Mouse (Mus musculus) CH12.LX (cell line): ENCODE data around the gene Atp8a2. TPM values are rescaled to one million over a fixed set of nuclear protein-coding genes. Genes with fewer than 3 reads are reported as not detected.

ENCODE experiments used
- DNase-seq: peaks from one replicate; pipeline ENCODE4 v3.0.0-alpha.2; 2013; ENCODE audit errors: extremely low read depth
- H3K27ac ChIP-seq: 2 replicates; pipeline ENCODE4 v1.5.1; 2012; ENCODE audit warnings: low read depth, mild to moderate bottlenecking, control low read depth, moderate library complexity; ENCODE audit not compliant: insufficient read depth
- H3K27me3 ChIP-seq: replicated peaks from 2 replicates; pipeline ENCODE3; 2012; ENCODE audit warnings: inconsistent platforms
- H3K36me3 ChIP-seq, 2 experiments: replicated peaks in 1 of 2; 2 replicates each; pipeline versions ENCODE3 to v1.6.1; 2012; ENCODE audit warnings: inconsistent platforms in 1 of 2, low read length in 1 of 2, mild to moderate bottlenecking in 1 of 2, mixed read lengths in 1 of 2, moderate library complexity in 1 of 2; ENCODE audit not compliant: control insufficient read depth in 1 of 2, insufficient read depth in 1 of 2
- H3K4me1 ChIP-seq, 2 experiments: 2 replicates each; pipeline ENCODE4 v1.6.1; 2012; ENCODE audit warnings: inconsistent platforms in 1 of 2, moderate library complexity in 1 of 2; ENCODE audit not compliant: insufficient read depth in 2 of 2, control insufficient read depth in 1 of 2
- H3K4me2 ChIP-seq: 2 replicates; pipeline ENCODE4 v1.6.1; 2012; ENCODE audit warnings: low read depth, mild to moderate bottlenecking, control low read depth; ENCODE audit not compliant: poor library complexity, insufficient read depth, severe bottlenecking
- H3K4me3 ChIP-seq, 3 experiments: fragments of 150-350 bp in 1 of 3; sonication (generic) in 1 of 3; replicated peaks in 1 of 3; 2 replicates each; pipeline versions ENCODE3 to v1.5.1; 2011 to 2012; ENCODE audit warnings: low read depth in 2 of 3, low read length in 2 of 3, mild to moderate bottlenecking in 2 of 3, moderate library complexity in 2 of 3, control low read depth in 1 of 3, improper control_type of control experiment in 1 of 3, inconsistent platforms in 1 of 3, mixed read lengths in 1 of 3; ENCODE audit not compliant: poor library complexity in 1 of 3
- H3K79me2 ChIP-seq: replicated peaks from 2 replicates; pipeline ENCODE4 v1.6.1; 2012; ENCODE audit warnings: mild to moderate bottlenecking, moderate library complexity; ENCODE audit not compliant: control insufficient read depth, poor library complexity, insufficient read depth, severe bottlenecking; ENCODE audit errors: extremely low read depth
- H3K9ac ChIP-seq: 2 replicates; pipeline ENCODE4 v1.6.1; 2012; ENCODE audit warnings: low read depth, mild to moderate bottlenecking, control low read depth, moderate library complexity; ENCODE audit not compliant: insufficient read depth
- H3K9me3 ChIP-seq: replicated peaks from 2 replicates; pipeline ENCODE3; 2012; ENCODE audit warnings: low read length, inconsistent platforms, mixed read lengths
- CHD1 ChIP-seq: IDR thresholded peaks from 2 replicates; pipeline ENCODE4 v1.6.1; 2012; ENCODE audit warnings: low read depth, low read length, improper control_type of control experiment, inconsistent platforms
- CHD2 ChIP-seq: IDR thresholded peaks from 2 replicates; pipeline ENCODE4 v1.6.1; 2011; ENCODE audit warnings: low read length, improper control_type of control experiment
- E2F4 ChIP-seq: IDR thresholded peaks from 2 replicates; pipeline ENCODE4 v1.6.1; 2011; ENCODE audit warnings: low read depth, low read length, improper control_type of control experiment; ENCODE audit not compliant: insufficient replicate concordance
- EP300 ChIP-seq: IDR thresholded peaks from 2 replicates; pipeline ENCODE4 v1.6.1; 2011; ENCODE audit warnings: low read length, improper control_type of control experiment
- ETS1 ChIP-seq: conservative IDR thresholded peaks from 2 replicates; pipeline ENCODE4 v1.6.1; 2012; ENCODE audit warnings: low read depth, mild to moderate bottlenecking, inconsistent platforms, low read length, improper control_type of control experiment, moderate library complexity
- IRF4 ChIP-seq: IDR thresholded peaks from 2 replicates; pipeline ENCODE4 v1.6.1; 2014; ENCODE audit warnings: low read depth, mild to moderate bottlenecking, inconsistent platforms, low read length, improper control_type of control experiment
- JUN ChIP-seq: IDR thresholded peaks from 2 replicates; pipeline ENCODE4 v1.6.1; 2011; ENCODE audit warnings: low read depth, mild to moderate bottlenecking, low read length, improper control_type of control experiment, moderate library complexity; ENCODE audit not compliant: insufficient read depth
- JUND ChIP-seq: conservative IDR thresholded peaks from 2 replicates; pipeline ENCODE4 v1.6.1; 2011; ENCODE audit warnings: low read depth, low read length, improper control_type of control experiment
- MAFK ChIP-seq: IDR thresholded peaks from 2 replicates; pipeline ENCODE4 v1.6.1; 2011; ENCODE audit warnings: low read length, improper control_type of control experiment; ENCODE audit not compliant: insufficient replicate concordance
- MYC ChIP-seq: IDR thresholded peaks from 2 replicates; pipeline ENCODE4 v1.6.1; 2011; ENCODE audit warnings: low read depth, mild to moderate bottlenecking, improper control_type of control experiment, low read length
- NRF1 ChIP-seq: IDR thresholded peaks from 2 replicates; pipeline ENCODE4 v1.6.1; 2014; ENCODE audit warnings: low read depth, mild to moderate bottlenecking, inconsistent platforms, low read length, improper control_type of control experiment, moderate library complexity
- PAX5 ChIP-seq: IDR thresholded peaks from 2 replicates; pipeline ENCODE4 v1.6.1; 2012; ENCODE audit warnings: low read length, inconsistent platforms, mixed read lengths
- RAD21 ChIP-seq: IDR thresholded peaks from 2 replicates; pipeline ENCODE4 v1.6.1; 2011; ENCODE audit warnings: low read depth, mild to moderate bottlenecking, low read length, improper control_type of control experiment, moderate library complexity
- RCOR1 ChIP-seq: conservative IDR thresholded peaks from 2 replicates; pipeline ENCODE4 v1.6.1; 2012; ENCODE audit warnings: low read depth, mild to moderate bottlenecking, inconsistent platforms, low read length, improper control_type of control experiment
- SIN3A ChIP-seq: IDR thresholded peaks from 2 replicates; pipeline ENCODE4 v1.6.1; 2012; ENCODE audit warnings: low read length, improper control_type of control experiment, inconsistent platforms
- SMC3 ChIP-seq: IDR thresholded peaks from 2 replicates; pipeline ENCODE4 v1.6.1; 2011; ENCODE audit warnings: low read depth, low read length, improper control_type of control experiment
- TCF12 ChIP-seq: IDR thresholded peaks from 2 replicates; pipeline ENCODE4 v1.6.1; 2014; ENCODE audit warnings: low read depth, mild to moderate bottlenecking, inconsistent platforms, low read length, improper control_type of control experiment
- UBTF ChIP-seq: IDR thresholded peaks from 2 replicates; pipeline ENCODE4 v1.6.1; 2012; ENCODE audit warnings: low read depth, mild to moderate bottlenecking, inconsistent platforms, low read length, improper control_type of control experiment, moderate library complexity
- ZC3H11A ChIP-seq: IDR thresholded peaks from 2 replicates; pipeline ENCODE4 v1.6.1; 2012; ENCODE audit warnings: low read depth, mild to moderate bottlenecking, inconsistent platforms, low read length, improper control_type of control experiment
- ZKSCAN1 ChIP-seq: IDR thresholded peaks from 2 replicates; pipeline ENCODE4 v1.6.1; 2012; ENCODE audit warnings: low read depth, inconsistent platforms, low read length, improper control_type of control experiment, borderline replicate concordance
- ZNF384 ChIP-seq: IDR thresholded peaks from 2 replicates; pipeline ENCODE4 v1.6.1; 2012; ENCODE audit warnings: low read depth, low read length, improper control_type of control experiment, inconsistent platforms
- dilution Hi-C: fragments of 300-500 bp; cut with MboI; formaldehyde crosslinking; loops from 2 replicates; pipeline ENCODE4 v1.14.3; 2020; ENCODE audit warnings: low sequenced_read_pairs; ENCODE audit not compliant: extremely low pct_unique_long_range_greater_than_20kb, extremely low pct_ligation_motif_present
- in situ Hi-C: fragments of 300-500 bp; cut with MboI; formaldehyde crosslinking; loops from 3 replicates; pipeline ENCODE4 v1.14.3; 2019; ENCODE audit warnings: low sequenced_read_pairs, low pct_ligation_motif_present, low pct_unique_long_range_greater_than_20kb, mixed read lengths
- polyA plus RNA-seq: library from polyadenylated mRNA; unstranded; fragments of >175 nt; gene quantifications from 2 replicates; pipeline ENCODE4 v1.2.1, GENCODE M21; 2012; ENCODE audit warnings: low read depth; ENCODE audit not compliant: insufficient read length
- total RNA-seq, 2 experiments: library from RNA; depleted of rRNA; stranded (reverse); fragments of 300-350 nt in 1 of 2; fragments of >200 nt in 1 of 2; gene quantifications; 2 replicates each; pipeline ENCODE4 v1.2.3; 2012 to 2014

Atp8a2 gene
- total and polyA plus RNA-seq, 3 experiments: 0.15 to 0.29 (median 0.21) TPM

GRCm38 (mm10) chr14:59806910-59807309, 390.1 kb downstream of the Atp8a2 start:
- Histone ChIP-seq H3K4me3 (no peak overlapping the region), H3K79me2 (no peaks in the 10 kb centered on the region)
- in situ Hi-C loops: no loop called here

GRCm38 (mm10) chr14:59806159-59806558, 390.8 kb downstream of the Atp8a2 start:
- peaks cover 5% of the 10 kb centered on the region for H3K9me3 ChIP-seq
- peak overlapping the region; percentile 0; the same call in 1 of the 2 replicates for H3K4me2 ChIP-seq
- H3K36me3 ChIP-seq: no peaks in the 10 kb centered on the region
- H3K27ac ChIP-seq: no peak overlapping the region
- no peak overlapping the region for H3K4me3 ChIP-seq
- no peak overlapping the region for H3K9ac ChIP-seq
- TF ChIP-seq SIN3A (no peak), E2F4 (no peak), ZKSCAN1 (no peak), ZC3H11A (no peak), UBTF (no peak), TCF12 (no peak), NRF1 (no peak), JUN (no peak), SMC3 (no peak), IRF4 (no peak), MAFK (no peak), PAX5 (no peak), CHD2 (no peak), MYC (no peak), EP300 (no peak)
- DNase-seq: no peak
- no peaks in the 10 kb centered on the region for H3K27me3 ChIP-seq
- H3K4me1 ChIP-seq: peaks cover 7 to 20% of the 10 kb centered on the region in 2 experiments
- dilution Hi-C loops: no loop called here
- H3K79me2 ChIP-seq: no peaks in the 10 kb centered on the region
- in situ Hi-C loops: no loop called here

More at GRCm38 (mm10) chr14:59806910-59807309, 390.1 kb downstream of the Atp8a2 start:
- DNase-seq: no peak
- TF ChIP-seq ETS1 (no peak), SIN3A (no peak), SMC3 (no peak), RAD21 (no peak), JUND (no peak), MYC (no peak), JUN (no peak), ZNF384 (no peak), E2F4 (no peak), RCOR1 (no peak), CHD2 (no peak), UBTF (no peak), NRF1 (no peak), MAFK (no peak), CHD1 (no peak)
- dilution Hi-C loops: no loop called here
- Histone ChIP-seq H3K4me1 (peaks cover 7 to 20% of the 10 kb centered on the region in 2 experiments), H3K9ac (no peak overlapping the region), H3K4me2 (no peak overlapping the region), H3K9me3 (peaks cover 5% of the 10 kb centered on the region), H3K27me3 (no peaks in the 10 kb centered on the region), H3K27ac (no peak overlapping the region), H3K36me3 (no peaks in the 10 kb centered on the region)
